Mouse (Mus musculus) thymus, postnatal 14 days (tissue): ENCODE measurements around the gene Lad1.

Experiments used
- DNase-seq: peaks from one replicate; pipeline ENCODE4 v3.0.0; 2021

The Lad1 gene

DNA sequence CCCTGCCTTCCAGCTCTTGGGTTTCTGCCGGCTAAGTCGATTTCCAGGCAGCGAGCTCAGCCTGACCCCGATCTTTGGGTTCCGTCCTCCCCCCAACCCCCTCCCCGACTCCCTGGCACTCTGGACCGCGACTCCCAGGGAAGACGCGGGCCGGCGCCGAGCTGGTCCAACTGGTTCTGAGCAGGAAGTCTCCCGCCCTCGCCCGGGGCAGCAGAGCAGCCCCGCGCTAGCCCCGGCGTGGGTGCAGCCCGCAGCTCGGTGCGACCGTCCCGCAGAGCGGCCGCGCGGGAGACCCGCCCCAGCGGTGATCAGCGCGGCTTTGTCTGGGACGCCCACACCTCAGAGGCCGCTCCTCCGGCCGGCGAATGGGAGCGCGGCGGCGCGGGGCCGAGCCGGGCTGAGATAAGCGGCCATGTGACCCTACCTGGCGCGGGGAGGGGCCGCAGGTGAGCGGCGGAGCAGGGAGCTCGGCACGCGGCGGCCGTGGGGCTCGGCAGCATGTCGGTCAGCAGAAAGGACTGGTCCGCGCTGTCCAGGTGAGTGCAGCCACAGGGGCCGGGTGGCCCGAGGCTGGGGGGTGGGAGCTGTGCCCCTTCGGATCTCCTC lies at the start of gene Lad1:
Lad1 (plus strand) TSS at position 118 of the 606 bp plus-strand sequence.
- no peak for DNase-seq

DNA sequence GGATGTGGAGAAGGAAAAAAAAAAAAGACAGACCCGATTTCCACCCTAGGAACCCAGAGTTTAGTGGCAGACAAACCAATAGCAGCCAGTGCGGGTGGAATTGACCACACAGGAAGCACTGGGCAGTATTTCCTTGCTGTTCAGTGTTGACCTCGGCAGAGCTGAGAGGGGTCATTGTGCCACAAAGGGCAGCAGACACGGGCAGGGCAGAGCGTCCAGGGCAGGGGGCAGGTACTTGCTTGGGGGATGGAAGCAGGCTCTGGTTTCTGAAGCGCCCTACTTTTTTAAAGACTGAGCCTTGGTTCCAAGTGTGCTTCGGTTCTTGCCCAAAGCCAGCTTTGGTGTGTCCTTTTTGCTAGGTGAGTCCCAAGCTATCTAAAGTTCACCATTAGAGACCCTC lies 48.2 kb upstream of the Lad1 start:
- DNase-seq, result no peak

DNA sequence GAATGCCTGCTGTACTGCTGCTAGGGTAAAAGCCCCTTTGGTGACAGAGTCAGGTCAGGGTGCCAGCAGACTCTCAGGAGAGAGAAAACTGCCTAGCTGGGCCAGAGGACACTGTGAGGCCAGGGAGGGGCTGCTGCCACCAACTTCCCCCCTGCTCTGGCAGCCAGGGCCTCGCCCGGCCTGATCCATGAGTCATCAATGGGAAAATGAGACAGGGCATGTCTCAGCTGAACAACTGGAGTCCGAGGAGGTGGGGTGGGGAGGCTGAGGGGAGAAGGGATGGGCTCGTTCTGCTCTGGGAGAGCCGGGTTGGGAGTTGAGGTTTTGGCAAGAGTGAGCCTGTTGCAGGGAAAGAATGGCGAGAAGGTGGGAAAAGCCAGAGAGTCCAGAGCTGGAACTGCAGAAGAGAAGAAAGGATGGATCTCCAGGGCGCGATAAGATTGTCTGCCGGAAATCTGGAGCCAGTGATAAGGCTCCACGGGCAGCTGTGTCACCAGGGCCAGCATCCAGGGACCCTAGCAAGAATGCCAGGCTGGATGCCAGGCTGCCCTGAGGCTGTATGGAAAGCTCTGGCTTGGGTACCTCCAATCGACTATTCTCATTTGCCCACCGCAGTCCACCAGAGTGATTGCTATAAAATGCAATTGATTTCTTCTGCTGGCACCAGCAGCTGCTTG lies 47.4 kb upstream of the Lad1 start:
- no peak for DNase-seq

DNA sequence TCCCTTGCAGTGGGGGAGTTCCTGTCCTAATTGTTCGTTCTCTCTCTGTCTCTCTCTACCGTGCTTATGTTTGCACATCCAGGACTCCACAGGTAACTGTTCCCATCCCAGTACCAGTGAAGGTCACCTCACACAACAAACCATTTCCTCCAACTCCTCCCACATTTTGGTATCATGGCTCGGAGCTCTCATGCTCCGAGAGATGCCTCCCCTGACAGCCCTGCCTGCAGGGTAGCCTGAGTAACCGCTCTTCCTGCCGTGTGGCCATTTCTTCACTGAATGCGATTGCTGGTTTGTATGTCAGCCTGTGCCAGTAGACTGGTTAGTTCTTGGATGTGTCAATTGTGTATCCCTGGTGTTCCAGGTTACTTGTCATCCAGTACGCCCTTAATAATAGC lies 46.8 kb upstream of the Lad1 start:
- no peak for DNase-seq

DNA sequence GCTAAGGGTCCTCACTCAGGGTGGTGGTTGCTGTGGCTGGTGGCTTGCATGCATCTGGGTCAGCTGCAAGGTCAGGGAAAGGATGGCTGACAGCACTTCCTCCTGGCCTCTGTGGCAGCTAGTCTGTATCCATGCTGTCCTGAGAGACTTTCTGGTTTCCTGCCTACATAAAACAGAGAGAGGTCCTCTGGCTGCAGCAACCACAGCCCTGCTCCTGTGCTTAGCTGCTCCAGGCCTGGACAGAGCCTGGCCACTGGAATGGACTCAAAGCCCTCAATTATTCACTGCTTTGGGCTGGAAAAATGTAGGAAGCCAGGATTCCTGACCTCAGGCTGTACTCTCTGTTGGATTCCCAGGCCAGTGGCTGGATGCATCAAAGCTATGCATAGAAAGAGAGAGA lies 41.8 kb upstream of the Lad1 start:
- DNase-seq, result no peak

DNA sequence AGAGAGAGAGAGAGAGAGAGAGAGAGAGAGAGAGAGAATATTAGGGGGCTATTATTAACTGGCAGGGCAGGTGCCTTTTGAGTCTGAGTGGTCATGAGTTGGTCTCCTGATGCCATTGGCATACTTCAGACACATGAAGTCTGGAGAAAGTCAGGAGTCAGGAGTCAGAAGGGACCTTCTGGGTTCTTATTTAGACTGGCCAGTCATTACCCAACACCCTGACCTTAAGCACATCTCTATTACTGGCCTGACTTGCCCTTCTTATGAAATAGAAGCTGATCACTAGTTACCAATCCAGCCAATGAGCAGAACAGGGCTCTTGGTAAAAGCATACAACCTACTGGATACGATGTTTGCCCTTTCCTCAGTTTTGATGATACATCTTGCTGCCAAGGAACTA lies 41.4 kb upstream of the Lad1 start:
- DNase-seq, result no peak

DNA sequence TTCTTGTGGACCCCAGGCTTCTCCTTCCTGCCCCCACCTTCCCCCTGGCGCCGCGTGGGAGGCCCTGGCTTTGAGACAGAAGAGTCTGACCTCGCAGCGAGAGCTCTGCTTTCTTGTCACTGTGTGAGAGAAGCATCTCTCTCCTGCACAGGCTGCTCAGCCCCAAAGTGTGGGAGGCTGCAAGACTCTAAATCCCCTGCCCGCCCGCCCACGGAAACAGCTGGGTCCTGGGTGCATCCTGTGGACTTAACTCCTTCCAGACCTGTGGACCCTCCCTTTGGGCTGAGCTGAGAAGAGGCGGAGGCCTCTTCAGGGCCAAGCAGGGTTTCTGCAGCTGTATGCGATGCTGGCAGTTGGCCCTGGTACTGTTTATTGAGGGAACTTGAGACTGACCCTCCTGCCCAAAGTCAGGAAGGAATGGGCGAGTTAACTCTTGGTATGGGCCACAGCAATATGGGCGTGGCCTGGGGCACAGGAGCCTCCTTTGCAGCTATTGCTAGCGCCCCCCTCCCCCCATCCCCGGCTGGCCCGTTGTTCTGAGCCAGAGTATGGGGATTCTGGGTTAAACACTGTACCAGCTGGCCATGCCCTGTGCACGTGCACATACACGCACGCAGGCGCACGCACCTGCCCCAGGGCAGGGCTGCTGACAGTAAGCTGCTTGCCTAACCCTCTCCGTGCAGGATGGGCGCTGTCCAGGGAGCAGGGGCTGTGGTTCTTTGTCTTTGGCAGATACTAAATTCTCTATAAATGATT lies 39.4 kb upstream of the Lad1 start, which contains the start of gene Tnni1:
Tnni1 (plus strand) TSS at position 655 of the 756 bp plus-strand sequence.
- peak; percentile 59 for DNase-seq

DNA sequence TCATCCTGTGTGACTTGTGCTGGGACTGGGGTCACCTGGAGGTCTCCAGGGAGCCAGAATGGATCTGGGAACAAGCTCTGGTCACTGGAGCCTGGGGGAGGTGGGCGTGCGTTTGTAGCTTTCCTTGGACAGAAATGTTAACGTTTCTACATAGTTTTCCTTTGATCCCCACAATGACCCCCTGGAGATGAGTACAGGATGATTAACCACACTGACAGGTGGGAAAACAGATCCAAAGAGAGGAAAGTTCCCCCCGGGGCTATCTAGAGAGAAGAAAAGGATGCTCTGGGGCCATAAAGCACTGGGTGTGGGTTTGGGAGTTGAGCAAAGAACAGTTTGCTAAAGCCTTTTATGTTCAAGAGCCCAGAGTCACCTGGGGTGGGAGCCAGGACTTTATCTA lies 37.7 kb upstream of the Lad1 start:
- no peak for DNase-seq

DNA sequence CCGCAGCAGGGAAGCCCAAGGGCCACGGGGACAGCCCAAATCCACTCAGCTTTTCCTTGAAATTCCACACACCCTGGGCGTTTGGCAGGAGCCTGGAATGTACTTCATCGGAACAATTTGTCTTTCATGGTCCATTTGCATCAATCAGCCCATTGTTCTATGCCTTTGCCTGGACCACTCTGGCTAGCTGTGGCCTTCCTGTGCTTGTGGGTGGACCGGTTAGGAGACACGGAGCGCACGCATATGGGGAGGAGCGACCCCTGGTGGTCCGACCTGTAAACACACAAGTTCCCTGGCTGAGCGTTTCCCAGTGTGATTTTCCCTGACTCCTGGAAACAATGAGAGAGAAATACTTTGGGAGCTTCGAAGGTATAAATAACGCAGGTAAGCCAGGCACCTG lies 37.2 kb upstream of the Lad1 start:
- DNase-seq, result peak; percentile 68

DNA sequence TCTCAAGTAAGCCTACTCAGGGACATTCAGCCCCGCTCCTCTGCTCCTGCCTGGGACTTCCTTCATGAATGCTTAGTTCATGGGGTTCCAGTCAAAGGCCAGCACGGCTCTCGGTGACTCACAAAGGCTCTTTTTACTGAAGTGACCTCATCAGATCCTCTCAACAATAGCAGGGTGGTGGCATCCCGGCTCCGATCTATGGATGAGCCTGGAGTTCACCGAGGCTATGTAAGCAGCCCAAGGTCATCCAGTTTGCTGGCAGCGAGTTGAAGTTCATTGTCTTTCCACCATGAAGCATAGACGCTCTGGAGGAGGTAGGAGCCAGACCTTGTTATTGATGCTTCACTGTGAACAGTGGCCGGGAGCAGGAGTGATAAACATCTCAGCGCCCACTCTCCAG lies 35.6 kb upstream of the Lad1 start:
- DNase-seq, result no peak

DNA sequence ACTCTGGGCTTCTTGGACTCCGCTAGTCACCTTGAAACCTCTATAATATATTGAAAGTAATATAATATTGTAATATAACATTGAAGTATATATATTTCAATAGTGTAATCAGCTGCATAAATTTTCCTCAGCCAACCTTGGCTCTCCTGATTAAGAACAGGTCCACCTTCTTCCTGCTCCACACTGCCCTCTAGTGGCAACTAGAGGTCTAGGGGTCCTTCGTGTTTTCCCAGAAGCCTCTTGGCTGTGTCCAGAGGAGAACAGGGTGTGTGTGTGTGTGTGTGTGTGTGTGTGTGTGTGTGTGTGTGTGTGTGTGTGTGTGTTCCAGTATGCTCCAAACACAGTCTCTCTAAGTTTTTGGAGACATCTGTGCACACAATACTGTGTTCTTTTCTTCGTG lies 30.6 kb upstream of the Lad1 start:
- DNase-seq, result peak; percentile 86

DNA sequence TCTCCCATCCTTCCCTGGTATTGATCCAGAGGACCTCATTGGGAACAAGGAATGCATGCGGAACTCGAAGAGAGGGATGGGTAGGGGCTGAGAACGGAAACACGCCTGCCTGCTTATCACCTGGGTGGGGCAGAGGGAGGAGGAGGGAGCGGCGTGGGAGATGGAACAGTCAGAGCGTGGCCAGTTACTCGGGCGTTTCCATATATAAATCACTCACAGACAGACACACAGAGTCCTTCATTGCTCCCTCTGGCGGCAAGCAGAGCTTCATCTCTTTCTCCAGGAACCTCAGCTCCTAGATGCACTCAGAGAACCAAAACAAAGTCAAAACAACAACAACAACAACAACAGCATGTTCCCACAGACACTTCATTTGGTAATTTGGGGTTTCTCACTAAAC lies 29.7 kb upstream of the Lad1 start:
- peak; percentile 65 for DNase-seq

DNA sequence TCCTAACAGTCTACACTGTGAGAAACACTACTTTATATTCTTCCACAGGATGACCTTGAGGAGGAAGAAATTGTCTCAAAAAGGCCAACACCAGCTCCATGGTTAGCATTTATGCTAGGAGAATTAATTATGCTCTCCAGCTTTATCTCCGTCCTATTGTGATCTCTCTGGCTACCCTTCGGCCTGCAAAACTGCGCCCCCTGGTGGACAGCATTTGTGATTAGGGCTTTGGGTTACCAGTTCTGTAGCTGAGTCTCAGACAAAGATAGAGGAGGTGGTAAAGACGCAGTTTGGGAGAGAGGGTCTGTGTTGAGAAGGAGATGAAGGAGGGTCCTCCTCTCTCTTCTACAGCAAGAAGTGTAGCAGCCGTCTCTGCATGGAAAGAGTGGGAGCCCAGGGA lies 28.6 kb upstream of the Lad1 start:
- peak; percentile 82 for DNase-seq

DNA sequence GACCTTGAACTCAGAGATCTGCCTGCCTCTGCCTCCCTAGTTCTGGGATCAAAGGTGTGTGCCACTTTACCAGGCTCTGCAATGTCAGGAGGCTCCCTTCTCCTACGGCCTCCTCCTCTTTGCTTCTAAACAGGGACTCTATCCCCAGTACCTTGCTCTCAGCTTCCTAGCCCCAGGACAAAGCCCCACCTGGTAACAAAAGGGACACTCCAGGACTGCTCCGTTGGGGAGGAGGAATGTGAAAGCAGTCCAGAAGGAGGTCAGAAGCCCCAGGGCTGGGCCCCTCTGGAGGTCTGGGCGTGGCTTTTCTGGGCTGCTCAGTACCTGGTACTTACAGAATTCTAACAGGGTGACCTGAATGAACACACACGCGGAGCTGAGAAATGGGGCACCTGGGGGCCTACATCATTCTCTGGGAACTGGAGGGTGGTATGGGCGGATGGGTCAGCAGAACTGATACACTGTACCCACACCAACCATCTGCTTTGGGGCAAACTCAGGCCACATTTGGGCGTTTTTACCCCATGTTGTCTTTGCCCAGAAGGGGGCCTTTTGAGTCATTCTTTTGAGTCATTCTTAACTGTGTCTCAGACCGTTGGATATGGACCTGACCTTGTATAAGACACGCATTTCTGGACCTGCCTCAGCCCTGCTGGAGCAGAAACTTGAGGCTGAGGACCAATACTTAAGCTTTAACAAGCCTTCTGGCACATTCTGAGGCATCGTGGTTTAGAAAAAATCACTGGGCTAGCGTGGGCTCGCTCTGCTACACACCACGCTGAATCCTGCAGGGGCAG lies 26.1 kb upstream of the Lad1 start:
- DNase-seq, result no peak

DNA sequence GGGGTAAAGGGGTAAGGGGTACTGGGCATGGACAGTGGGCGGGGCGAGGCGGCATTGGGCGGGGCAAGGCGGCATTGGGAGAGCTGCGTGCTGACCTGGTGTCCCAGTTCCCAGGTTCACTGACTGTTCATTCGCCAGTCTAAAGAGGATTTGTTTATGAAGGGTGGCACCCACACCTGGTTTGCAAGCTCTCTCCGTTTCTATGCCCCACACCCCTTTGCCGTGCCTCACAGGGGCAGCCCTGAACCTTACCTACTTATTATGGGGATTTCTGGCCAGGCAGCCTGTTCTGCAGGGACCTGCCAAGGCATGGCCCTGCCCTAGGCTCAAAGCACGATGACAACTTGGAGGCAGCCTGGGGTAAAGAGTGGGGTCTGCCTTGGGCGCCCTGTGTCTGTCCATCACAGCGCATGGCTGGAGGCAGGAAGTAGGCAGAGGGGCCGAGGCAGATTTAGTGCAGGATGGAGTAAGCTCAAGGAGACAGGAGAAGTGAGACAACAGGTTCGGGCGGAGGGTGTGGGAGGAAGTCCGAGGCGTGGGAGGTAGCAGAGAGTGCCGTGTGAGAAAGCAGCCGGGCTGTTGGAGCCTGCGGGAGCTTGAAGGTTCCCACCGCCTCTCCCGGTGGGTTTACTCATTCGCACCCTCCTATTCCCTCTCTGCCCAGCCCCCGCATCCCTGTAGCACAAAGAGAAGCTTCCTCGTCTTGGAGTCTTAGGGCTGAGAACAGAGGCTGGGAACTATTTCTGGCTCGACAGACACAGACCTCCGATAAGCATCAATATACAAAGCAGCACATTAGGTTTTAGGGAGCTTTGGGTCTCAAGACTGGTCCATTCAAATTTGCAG lies 24.8 kb upstream of the Lad1 start:
- peak; percentile 39 for DNase-seq

DNA sequence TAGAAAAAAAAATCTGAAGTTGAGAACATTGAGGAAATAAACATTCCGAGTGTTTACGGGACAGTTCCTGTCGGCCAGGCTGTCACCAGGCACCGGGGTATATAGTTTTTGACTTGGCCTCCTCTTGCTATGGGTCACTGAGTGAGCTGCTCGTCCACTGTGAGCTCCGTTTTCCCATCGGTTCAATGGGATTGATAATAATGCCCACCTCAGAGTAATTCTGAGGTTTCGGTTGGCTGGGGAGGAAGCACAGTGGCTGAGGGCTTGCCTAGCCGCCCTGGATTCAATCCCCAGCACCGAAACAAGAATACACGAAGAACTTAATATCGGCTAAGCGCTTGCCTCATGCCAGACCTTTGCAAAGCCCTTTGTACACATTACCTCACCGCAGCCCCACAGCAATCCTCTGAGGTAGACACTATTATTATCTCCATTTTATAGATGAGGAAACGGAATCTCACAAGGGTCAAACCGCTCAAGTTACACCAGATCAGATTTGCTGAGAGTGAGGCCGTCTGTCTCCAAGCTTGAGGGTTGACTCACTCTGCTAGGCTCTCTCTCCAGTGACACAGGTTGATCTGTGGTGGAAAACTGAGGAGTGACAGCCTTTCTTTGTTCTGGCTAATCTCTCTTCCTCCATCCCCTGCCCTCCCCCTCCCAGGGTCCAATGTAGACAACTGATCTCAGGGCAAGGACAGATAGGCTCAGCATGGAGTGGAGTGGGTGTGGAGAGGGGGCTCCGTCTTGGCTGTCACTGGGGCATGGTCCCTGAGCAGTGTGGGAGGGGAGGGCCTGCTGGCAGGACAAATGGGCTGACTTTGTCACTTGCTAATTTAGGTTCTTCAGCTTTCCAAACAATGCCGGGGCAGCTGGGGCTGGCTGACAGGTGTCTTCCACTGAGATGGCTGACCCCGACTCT lies 23.9 kb upstream of the Lad1 start:
- no peak for DNase-seq

DNA sequence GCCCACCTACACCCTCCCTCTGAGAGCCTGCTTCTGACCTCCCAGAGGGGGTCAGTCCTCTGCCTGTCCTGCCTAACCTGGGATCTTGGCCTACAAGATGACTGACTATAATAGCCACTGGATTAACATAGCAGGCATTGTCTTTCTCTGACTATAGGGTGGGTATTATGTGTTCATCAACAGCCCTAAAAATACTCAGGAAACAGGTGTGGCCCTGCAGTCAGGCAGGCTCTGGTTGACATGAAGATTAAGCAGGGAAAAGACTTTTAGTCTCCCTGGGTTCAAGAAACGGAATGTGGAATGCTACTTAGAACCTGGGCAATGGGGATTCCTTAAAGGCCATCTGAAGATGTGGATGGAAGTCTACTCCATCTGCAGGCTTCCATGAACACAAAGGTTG lies 19.9 kb upstream of the Lad1 start:
- DNase-seq, result no peak

DNA sequence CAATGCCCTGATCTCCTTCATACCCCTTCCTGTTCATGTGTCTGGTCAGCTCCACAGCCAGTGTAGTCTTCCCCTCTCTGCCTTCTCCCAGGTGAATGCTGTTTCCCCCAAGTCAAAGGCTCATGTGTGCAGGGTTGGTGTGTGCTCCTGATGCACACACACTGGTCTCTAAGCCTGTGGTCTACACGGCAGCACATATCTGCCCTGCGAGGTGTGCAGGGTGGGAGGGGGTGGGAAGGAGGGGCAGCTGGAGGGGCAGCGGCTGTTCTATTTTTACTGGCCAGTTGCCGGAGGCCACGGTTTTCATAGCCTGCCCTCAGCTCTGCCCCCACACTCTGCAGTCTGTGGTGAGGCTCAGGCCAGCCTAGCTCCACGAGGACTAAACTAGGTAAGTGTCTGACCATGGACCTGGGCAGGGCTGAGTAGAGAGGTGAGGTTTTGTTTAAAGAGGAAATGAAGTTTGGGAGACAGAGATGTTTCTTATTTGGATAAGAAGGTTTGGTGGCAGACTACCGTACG lies 19.2 kb upstream of the Lad1 start:
- DNase-seq, result no peak

DNA sequence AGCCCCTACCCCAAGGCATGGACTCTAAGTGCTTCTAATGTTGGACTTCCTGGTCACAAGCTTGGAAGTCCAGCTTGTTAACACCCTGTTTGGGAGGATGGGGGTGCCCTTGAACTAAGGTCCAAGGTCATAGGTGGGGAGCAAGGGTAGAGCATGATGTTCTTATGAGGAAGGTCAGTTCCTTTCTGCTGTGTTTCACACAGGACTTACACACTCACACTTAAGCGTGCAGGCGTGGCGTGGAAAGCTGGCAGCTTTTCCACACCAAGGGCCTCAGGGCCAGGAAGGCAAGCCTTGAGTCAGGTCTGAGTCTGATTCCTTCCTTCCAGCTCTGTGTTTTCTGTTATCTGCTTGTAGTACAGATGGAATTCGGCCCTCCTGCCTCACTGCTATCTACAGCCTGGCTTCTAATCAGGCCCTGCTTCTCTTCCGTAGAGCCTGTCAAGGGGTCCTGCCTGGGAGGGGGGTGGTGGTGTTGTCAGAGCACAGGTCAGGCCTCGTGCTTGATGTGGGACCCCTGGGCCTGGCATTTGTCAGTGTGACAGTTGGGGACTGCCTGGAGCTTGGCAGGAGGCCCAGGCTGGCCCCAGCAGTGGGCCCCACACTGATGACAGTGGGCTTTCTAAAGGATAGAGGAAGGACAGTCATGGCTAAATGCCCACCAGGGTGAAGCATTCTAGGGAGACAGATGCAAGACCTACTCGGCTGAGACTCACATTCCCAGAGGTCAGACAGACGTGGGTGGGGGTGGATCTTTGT lies 18.0 kb upstream of the Lad1 start:
- no peak for DNase-seq

DNA sequence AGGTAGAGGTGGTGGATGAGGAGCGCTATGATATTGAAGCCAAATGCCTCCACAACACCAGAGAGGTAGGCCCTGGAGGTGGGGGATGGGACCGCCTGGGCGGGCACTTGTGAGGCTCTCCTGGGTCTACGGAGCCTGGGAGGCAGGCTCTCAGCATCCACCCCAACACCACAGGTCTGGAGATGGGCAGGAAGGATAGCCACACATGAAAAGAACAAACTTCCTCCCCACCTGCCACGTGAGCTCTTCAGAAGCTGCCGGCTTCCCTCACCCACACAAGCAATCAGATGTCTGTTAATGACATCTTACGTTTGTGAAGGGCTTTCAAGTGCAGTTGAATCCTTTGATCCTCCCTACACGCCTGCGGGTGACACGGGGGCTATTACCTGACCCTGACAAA lies 10.9 kb upstream of the Lad1 start:
- peak; percentile 58 for DNase-seq
